ENCODE assay signal across 11 mouse cellular contexts in the genomic region with DNA sequence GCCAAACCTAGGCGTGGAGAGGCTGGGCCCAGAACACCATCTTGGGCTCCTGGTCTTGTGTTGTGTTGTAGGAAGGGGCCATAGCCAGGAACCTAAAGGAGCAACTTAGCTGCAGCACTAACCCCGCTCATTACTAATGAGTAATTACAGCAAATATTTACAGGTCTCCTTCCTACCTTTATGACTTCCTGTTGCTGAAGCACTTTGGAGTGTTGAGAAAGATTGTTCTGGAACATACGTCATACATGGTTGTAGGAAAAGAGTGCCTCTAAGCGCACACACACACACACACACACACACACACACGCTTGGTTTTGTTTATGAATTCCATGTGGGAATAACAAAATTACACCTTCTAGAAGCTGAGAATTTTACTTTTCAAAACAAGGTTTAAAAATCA. TPM values are rescaled to one million over a fixed set of nuclear protein-coding genes. Genes with fewer than 3 reads are reported as not detected.
"Had no signal": no experiment of that assay in that cellular context is flagged by ENCODE, and none has a peak within 500 bp of the region (broad histone marks: within the 10 kb centered on the region; RNA-seq: fewer than 3 reads in every experiment).

No protein-coding gene starts in this region.

- H3K4me1 ChIP-seq: midbrain, embryonic 12.5 days had no signal

- H3K4me2 ChIP-seq: limb, embryonic 15.5 days; lung, embryonic 14.5 days; midbrain, embryonic 12.5 days had no signal

- ATAC-seq: midbrain, embryonic 16.5 days had no signal

- H3K4me3 ChIP-seq: layer of hippocampus, adult 2 months; limb, embryonic 15.5 days; midbrain, embryonic 12.5 days had no signal

- DNase-seq: kidney, adult 18-20 months; kidney, postnatal 10 days; kidney, postnatal 4 days; lung, embryonic 14.5 days; lung, postnatal 14 days; right cerebral cortex, postnatal 14 days had no signal

- H3K36me3 ChIP-seq: limb, embryonic 15.5 days; midbrain, embryonic 12.5 days had no signal

- H3K9me3 ChIP-seq: limb, embryonic 15.5 days; midbrain, embryonic 12.5 days had no signal

- H3K9ac ChIP-seq: limb, embryonic 15.5 days; lung, embryonic 14.5 days; midbrain, embryonic 12.5 days had no signal

- H3K27ac ChIP-seq: limb, embryonic 15.5 days; midbrain, embryonic 12.5 days had no signal

RNA-seq across cellular contexts. Expression of gene Epas1, which starts 8.4 kb away (rescaled TPM):
- total RNA-seq: megakaryocyte-erythroid progenitor cell, adult 5-6 weeks had no signal
